Mouse (Mus musculus) right cerebral cortex, postnatal 14 days (tissue): ENCODE data around the gene Bcl10.
"Not testable (repeated sequence)": the region's sequence is repeated elsewhere in the genome, so short reads cannot be mapped to it uniquely, and the experiment has no call there.

ENCODE experiments used
- DNase-seq: peaks from one replicate; pipeline ENCODE4 v3.0.0; 2022

Gene Bcl10

GRCm38 (mm10) chr3:145951287-145952165, 28.9 kb downstream of the Bcl10 start:
- DNase-seq: no peak

DNA sequence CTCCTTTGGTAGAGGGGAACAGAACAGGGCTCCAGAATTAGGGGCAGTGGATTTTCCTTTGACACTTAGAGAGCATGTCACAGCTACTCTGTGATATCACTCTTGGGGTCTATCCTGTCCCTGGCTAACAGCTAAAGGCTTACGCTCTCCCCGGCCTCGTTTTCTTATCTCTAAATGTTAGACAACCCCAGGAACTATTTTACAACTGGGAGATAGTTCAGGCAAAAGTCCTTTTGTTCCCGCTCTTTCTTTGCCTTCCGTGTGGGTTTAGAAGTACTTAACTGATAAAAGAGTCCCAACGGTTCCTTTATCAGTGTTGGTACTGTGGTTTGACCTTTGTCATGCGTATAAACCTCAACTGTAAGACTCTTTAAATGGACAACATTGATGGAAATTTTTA, 30.3 kb downstream of the Bcl10 start:
- no peak for DNase-seq

GRCm38 (mm10) chr3:145953411-145953810, 30.8 kb downstream of the Bcl10 start:
- DNase-seq: no peak

DNA sequence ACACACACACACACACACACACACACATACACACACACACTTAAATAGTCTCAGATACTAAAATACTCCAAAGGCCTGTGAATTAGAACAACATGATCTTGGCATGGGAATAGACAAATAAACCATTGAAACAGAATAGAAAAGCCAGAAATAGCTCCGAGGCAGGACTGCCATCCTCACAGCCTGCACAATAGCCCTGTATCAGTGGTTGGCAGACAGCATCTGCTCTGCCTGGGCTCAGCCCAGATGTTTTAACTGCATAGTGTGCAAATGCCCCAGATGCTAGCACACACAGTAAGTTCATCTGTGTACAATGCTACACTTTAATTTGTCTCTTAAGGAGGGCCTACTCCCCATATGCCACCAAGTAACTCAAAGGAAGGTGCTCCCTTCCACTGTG, 37.2 kb downstream of the Bcl10 start:
- DNase-seq: no peak

- DNase-seq: no peak
Observed at GRCm38 (mm10) chr3:145962411-145962810, 39.8 kb downstream of the Bcl10 start.

DNA sequence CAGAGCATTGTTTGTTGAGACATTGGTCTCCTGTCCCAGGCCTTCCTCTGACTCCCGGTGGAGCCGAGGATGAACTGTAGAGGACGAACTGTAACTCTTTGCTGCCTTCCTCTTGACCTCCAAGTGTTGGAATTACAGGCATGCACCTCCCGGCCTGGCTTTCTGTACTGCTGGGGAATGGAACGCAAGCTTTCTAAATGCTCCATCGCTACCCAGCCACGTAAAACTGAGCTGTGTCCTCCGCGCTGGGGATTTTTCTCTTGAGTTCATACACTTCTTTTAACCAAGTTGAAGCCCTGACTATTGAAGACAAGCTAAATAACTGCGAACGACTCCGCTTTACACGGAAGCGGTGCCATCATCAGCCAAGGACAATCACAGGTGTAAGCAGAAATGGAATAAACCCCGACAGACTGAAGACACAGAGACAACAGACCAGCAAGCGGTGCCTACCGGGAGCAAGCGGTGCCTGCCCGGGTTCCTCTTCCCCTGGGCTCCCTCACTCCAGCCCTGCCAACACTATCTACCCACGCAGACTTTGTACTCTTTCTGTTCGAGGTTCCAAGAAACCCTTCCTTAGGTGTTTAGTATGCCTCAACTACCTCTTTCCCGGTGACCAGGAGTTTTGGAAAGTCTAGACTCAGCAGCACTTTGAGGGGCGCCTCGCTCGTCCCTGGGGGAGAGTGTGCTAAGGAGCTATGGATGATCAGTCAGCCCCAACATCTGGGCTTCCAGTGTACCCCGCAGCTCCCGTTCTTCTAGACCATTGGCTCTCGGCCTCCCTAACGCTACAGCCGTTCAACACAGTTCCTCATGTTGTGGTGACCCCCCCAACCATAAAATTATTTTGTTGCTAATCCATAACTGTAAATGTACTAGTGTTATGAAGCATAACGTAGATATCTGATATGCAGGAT, 40.8 kb downstream of the Bcl10 start:
- no peak for DNase-seq

DNA sequence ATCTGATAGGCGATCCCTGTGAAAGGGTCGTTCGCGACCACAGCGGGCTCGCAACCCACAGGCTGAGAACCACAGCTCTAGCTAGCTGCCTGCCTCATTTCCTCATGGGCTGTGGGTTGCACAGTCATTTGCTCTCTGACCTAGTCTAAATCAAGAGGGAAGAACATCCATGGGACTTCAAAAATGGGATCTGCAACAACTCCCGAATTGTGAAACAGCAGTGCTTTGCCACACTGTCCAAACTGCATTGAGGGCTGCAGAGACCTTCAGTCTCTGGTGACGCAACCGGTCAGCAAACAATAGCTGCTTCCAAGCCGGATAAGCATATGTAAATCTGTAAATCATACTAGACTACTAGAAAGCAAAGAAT, 41.4 kb downstream of the Bcl10 start:
- no peak for DNase-seq

DNA sequence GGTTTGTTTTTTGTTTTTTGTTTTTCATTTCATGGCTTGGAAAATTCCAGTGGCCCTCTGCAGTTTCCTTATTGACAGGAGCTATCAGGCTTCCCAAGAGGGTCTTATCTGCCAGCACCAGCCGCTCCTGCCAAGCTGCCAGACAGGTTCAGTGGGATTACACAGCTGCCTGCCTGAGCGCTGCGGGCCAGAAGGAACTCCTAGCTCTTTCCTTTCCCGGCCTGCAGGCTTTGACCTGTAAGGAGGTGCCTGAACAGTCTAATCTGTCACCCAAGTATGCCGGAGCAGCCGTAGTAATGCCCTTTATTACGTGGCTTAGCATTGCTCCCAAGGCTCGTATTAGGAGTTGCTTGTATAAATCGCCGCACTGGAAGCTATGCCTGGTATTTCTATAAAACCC, 41.9 kb downstream of the Bcl10 start:
- DNase-seq: no peak

DNA sequence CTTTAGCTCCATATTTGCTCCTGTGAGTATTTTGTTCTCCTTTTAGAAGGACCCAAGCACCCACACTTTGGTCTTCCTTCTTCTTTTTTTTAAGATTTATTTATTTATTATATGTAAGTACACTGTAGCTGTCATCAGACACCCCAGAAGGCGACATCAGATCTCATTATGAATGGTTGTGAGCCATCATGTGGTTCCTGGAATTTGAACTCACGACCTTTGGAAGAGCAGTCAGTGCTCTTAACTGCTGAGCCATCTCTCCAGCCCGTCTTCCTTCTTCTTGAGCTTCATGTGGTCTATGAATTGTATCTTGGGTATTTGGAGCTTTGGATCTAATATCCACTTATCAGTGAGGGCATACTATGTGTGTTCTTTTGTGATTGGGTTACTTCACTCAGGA, 43.0 kb downstream of the Bcl10 start:
- DNase-seq: not testable (repeated sequence)

- DNase-seq: no peak
Observed at GRCm38 (mm10) chr3:145966806-145967205, 44.2 kb downstream of the Bcl10 start.

GRCm38 (mm10) chr3:145969031-145969501, 46.5 kb downstream of the Bcl10 start:
- no peak for DNase-seq

DNA sequence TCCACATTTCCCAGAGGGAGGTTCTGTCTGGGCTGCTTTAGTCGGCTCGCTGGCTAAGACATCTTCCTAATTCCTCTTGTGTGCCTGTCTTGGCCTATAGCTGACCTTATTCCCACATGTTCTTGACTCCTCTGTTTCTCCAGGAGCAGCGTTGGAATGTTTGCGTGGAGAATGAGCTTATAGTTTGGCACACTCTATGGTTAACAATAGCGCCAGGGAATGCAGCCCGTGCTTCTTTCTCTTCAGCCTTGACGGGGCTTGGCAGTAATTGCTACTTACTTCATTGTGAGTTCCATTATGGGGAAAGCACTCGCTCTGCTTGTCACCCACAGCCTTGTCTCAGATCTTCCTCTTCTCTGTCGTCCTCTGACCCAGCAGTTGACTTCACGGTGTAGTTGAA, 48.9 kb downstream of the Bcl10 start:
- DNase-seq: no peak

- DNase-seq: no peak
Observed at GRCm38 (mm10) chr3:145974986-145975385, 52.4 kb downstream of the Bcl10 start.
